Mouse (Mus musculus) liver, adult 2 months (tissue): ENCODE data around the gene Plcb4.

Experiments used
- CTCF ChIP-seq: fragments of 200-500 bp; IDR thresholded peaks from 2 replicates; pipeline ENCODE4 v1.5.1; 2011; ENCODE audit warnings: low read depth, low read length, control low read depth
- POLR2A ChIP-seq: fragments of 200-500 bp; IDR thresholded peaks from 2 replicates; pipeline ENCODE4 v1.6.1; 2011; ENCODE audit warnings: low read length, control low read depth; ENCODE audit not compliant: insufficient read depth; ENCODE audit errors: extremely low read depth

DNA sequence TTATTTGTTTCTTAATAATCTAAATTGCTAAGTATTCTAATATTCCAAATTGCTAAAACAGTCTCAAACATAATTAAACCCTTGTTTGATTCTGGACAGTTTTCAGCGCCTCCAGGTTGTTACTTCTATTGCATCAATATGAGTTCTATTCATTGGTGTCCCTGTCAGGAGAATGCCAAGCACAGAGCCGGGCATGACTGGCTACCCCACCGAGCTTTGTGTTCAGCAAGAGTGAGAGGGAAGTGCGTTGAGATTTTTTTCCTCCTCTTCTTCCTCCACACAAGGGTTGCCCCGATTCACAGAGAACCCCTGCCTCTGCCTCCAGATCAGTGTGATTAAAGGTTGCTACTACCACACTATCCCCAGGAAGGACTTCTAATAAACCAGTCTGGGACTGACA, 53.5 kb downstream of the Plcb4 start:
- no peak for TF ChIP-seq CTCF
- TF ChIP-seq POLR2A: no peak
